ENCODE assay signal across 12 mouse cellular contexts in genomic region chr2:105730704-105731103, GRCm38 (mm10).
"Had no signal": no experiment of that assay in that cellular context is flagged by ENCODE, and none has a peak within 500 bp of the region (broad histone marks: within the 10 kb centered on the region; RNA-seq: fewer than 3 reads in every experiment).

No protein-coding gene starts in this region.

- H3K9me3 ChIP-seq: limb, embryonic 13.5 days; midbrain, embryonic 12.5 days; neural tube, embryonic 13.5 days had no signal

- ATAC-seq: midbrain, embryonic 16.5 days had no signal

- H3K27ac ChIP-seq: left cerebral cortex, adult 2 months; limb, embryonic 13.5 days; liver, embryonic 14.5 days; midbrain, embryonic 12.5 days; neural tube, embryonic 13.5 days; stomach, postnatal 0 days had no signal

- DNase-seq: kidney, adult 8-10 months; kidney, postnatal 25 days; lung, adult 18-20 months; thymus, adult 18-20 months; thymus, postnatal 14 days had no signal

- H3K36me3 ChIP-seq: limb, embryonic 13.5 days; midbrain, embryonic 12.5 days; neural tube, embryonic 13.5 days had no signal

- H3K4me2 ChIP-seq: limb, embryonic 13.5 days; midbrain, embryonic 12.5 days; neural tube, embryonic 13.5 days had no signal

- H3K4me3 ChIP-seq: left cerebral cortex, adult 2 months; limb, embryonic 13.5 days; midbrain, embryonic 12.5 days; neural tube, embryonic 13.5 days had no signal

- H3K9ac ChIP-seq: limb, embryonic 13.5 days; liver, embryonic 14.5 days; midbrain, embryonic 12.5 days; neural tube, embryonic 13.5 days had no signal

- H3K27me3 ChIP-seq: limb, embryonic 13.5 days; neural tube, embryonic 13.5 days had no signal

- H3K4me1 ChIP-seq: limb, embryonic 13.5 days; midbrain, embryonic 12.5 days; neural tube, embryonic 13.5 days had no signal
